ENCODE assay signal across 9 mouse cellular contexts in the genomic region with DNA sequence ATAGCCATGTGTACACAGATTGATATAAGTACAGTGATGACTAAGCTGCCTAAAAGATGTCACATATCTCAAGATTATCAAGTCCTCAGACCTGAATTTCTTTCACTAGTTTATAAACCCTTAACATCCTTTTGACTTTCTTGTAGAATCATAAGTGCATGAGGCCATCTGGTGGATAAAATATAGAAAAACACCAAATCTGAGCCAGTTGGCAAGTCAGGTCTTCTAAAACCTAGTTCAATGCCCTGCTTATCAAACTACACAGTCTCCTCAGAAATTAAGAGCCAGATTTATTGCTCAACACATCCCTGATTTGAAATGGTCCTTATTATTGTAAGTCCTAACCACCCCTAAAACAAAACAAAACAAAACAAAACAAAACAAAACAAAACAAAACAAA. TPM values are rescaled to one million over a fixed set of nuclear protein-coding genes. Genes with fewer than 3 reads are reported as not detected.
A peak's percentile ranks its signal among the peaks of the same experiment; 100 is the strongest.
DNase-seq lines count a peak whose midpoint lies in the region; ATAC-seq lines count a peak whose summit lies in the region.
"Had no signal": no experiment of that assay in that cellular context is flagged by ENCODE, and none has a peak within 500 bp of the region (broad histone marks: within the 10 kb centered on the region; RNA-seq: fewer than 3 reads in every experiment).

No protein-coding gene starts in this region.

- no peaks in the 10 kb centered on the region for H3K9me3 ChIP-seq in embryonic facial prominence, embryonic 11.5 days (replicated peaks; ENCODE audit: control insufficient read depth, low read length)
- no peaks in the 10 kb centered on the region for H3K9me3 ChIP-seq in embryonic facial prominence, embryonic 10.5 days
- H3K9me3 ChIP-seq: megakaryocyte, embryonic 14.5 days had no signal

- peak; percentile 52 for DNase-seq in embryonic facial prominence, embryonic 11.5 days (ENCODE audit: low spot score)
- DNase-seq in embryonic facial prominence, embryonic 10.5 days (ENCODE audit: low spot score), result no peak
- peak; percentile 37 for DNase-seq in layer of hippocampus, adult 11-12 months (ENCODE audit: low spot score)
- no peak for DNase-seq in layer of hippocampus, postnatal 25 days (ENCODE audit: extremely low spot score in 1 of 2, low spot score in 1 of 2)
- DNase-seq in CD4-positive, CD25-positive, alpha-beta regulatory T cell, adult 2 months (ENCODE audit: low read depth, low spot score), result peak; percentile 50
- peak; percentile 33 for DNase-seq in lung, postnatal 10 days
- no peak for DNase-seq in adrenal gland, postnatal 14 days
- no peak for DNase-seq in spleen, postnatal 14 days (ENCODE audit: low spot score in 2 of 2)

- no peak overlapping the region for H3K4me2 ChIP-seq in embryonic facial prominence, embryonic 11.5 days (ENCODE audit: low read depth, low read length)

- no peak overlapping the region for H3K4me3 ChIP-seq in embryonic facial prominence, embryonic 11.5 days (ENCODE audit: low read depth, low read length)
- no peak overlapping the region for H3K4me3 ChIP-seq in embryonic facial prominence, embryonic 10.5 days
- H3K4me3 ChIP-seq: megakaryocyte, embryonic 14.5 days had no signal

- no peaks in the 10 kb centered on the region for H3K27me3 ChIP-seq in embryonic facial prominence, embryonic 11.5 days (ENCODE audit: control insufficient read depth, insufficient read depth, low read length)
- H3K27me3 ChIP-seq in embryonic facial prominence, embryonic 10.5 days (replicated peaks; ENCODE audit: low read depth, poor library complexity, severe bottlenecking), result no peaks in the 10 kb centered on the region
- H3K27me3 ChIP-seq: megakaryocyte, embryonic 14.5 days had no signal

- H3K9ac ChIP-seq in embryonic facial prominence, embryonic 11.5 days (replicated peaks; ENCODE audit: low read length), result no peak overlapping the region

- H3K27ac ChIP-seq in embryonic facial prominence, embryonic 11.5 days (replicated peaks; ENCODE audit: low read depth, low read length), result no peak overlapping the region
- H3K27ac ChIP-seq in embryonic facial prominence, embryonic 10.5 days (replicated peaks), result no peak overlapping the region

- H3K4me1 ChIP-seq in embryonic facial prominence, embryonic 11.5 days (ENCODE audit: control insufficient read depth, insufficient read depth, low read length), result no peaks in the 10 kb centered on the region
- H3K4me1 ChIP-seq in embryonic facial prominence, embryonic 10.5 days, result no peaks in the 10 kb centered on the region

- H3K36me3 ChIP-seq in embryonic facial prominence, embryonic 11.5 days (replicated peaks; ENCODE audit: control insufficient read depth, insufficient read depth, low read depth, low read length), result no peaks in the 10 kb centered on the region
- peaks cover 9% of the 10 kb centered on the region for H3K36me3 ChIP-seq in embryonic facial prominence, embryonic 10.5 days (replicated peaks)

- ATAC-seq in embryonic facial prominence, embryonic 11.5 days (replicated peaks; ENCODE audit: insufficient number of reproducible peaks, low FRiP score, low TSS enrichment, low read depth), result no peak

RNA-seq across cellular contexts. Expression of gene Atf6, which starts 27.9 kb away (rescaled TPM):
- 8.4 and 8.7 TPM in 2 replicates for polyA plus RNA-seq in embryonic facial prominence, embryonic 11.5 days (2014; fragmentation: Nextera tagmentation; extraction: Ambion mirVana)
- polyA plus RNA-seq in embryonic facial prominence, embryonic 10.5 days (2016; fragmentation: Nextera tagmentation; extraction: Ambion mirVana), result 7.0 and 8.0 TPM in 2 replicates
- total RNA-seq in layer of hippocampus, postnatal 25 days (2021), result 10 to 100 TPM; 46.6 to 49.2 TPM
- 31.5 and 33.0 TPM in 2 replicates for total RNA-seq in adrenal gland, postnatal 14 days (2021)

RNA-seq across cellular contexts. Expression of gene Gm26620, which starts 45.2 kb away (rescaled TPM):
- 0.33 TPM in 1 of 2 replicates, not detected in the other for polyA plus RNA-seq in embryonic facial prominence, embryonic 11.5 days (2014; fragmentation: Nextera tagmentation; extraction: Ambion mirVana)
- polyA plus RNA-seq in embryonic facial prominence, embryonic 10.5 days (2016; fragmentation: Nextera tagmentation; extraction: Ambion mirVana), result 0.19 TPM in 1 of 2 replicates, not detected in the other
- total RNA-seq in layer of hippocampus, postnatal 25 days (2021), result under 1 TPM; 0.34 to 0.77 TPM
- 0.44 and 0.64 TPM in 2 replicates for total RNA-seq in adrenal gland, postnatal 14 days (2021)

RNA-seq across cellular contexts. Expression of gene Dusp12, which starts 45.7 kb away (rescaled TPM):
- polyA plus RNA-seq in embryonic facial prominence, embryonic 11.5 days (2014; fragmentation: Nextera tagmentation; extraction: Ambion mirVana), result 45.7 and 46.6 TPM in 2 replicates
- 35.5 and 38.2 TPM in 2 replicates for polyA plus RNA-seq in embryonic facial prominence, embryonic 10.5 days (2016; fragmentation: Nextera tagmentation; extraction: Ambion mirVana)
- total RNA-seq in layer of hippocampus, postnatal 25 days (2021), result 10 to 100 TPM; 13.8 to 19.2 TPM
- total RNA-seq in adrenal gland, postnatal 14 days (2021), result 11.9 and 17.5 TPM in 2 replicates

Comparison
In these comparisons a context has a peak if more than half of its experiments do, and no peak if none do; other contexts are left out.
1. DNase-seq: peak in embryonic facial prominence, embryonic 11.5 days (single experiment), layer of hippocampus, adult 11-12 months (single experiment), CD4-positive, CD25-positive, alpha-beta regulatory T cell, adult 2 months (single experiment) and lung, postnatal 10 days (single experiment); none in embryonic facial prominence, embryonic 10.5 days (single experiment), layer of hippocampus, postnatal 25 days (0 of 2), adrenal gland, postnatal 14 days (single experiment) and spleen, postnatal 14 days (0 of 2).